Mouse (Mus musculus) left cerebral cortex, postnatal 10 days (tissue): Measurements from ENCODE around the gene Ublcp1. TPM values are rescaled to one million over a fixed set of nuclear protein-coding genes. Genes with fewer than 3 reads are reported as not detected.

ENCODE experiments used
- DNase-seq, 2 experiments: peaks; one replicate each; pipeline ENCODE4 v3.0.0; 2021 to 2022; ENCODE audit warnings: low spot score in 2 of 2, mixed read lengths in 1 of 2; ENCODE audit errors: extremely low spot score in 1 of 2
- intact Hi-C: fragments of 180-260 bp; cut with DNase I; formaldehyde crosslinking; loops from one replicate; pipeline ENCODE4 v1.15.1; 2025
- total RNA-seq, 2 experiments: library from RNA; stranded (reverse); gene quantifications; 2 replicates each; pipeline ENCODE4 v1.2.3; 2021

Ublcp1 gene
- total RNA-seq, result 10 to 100 TPM; 33.7 to 37.9 TPM

DNA sequence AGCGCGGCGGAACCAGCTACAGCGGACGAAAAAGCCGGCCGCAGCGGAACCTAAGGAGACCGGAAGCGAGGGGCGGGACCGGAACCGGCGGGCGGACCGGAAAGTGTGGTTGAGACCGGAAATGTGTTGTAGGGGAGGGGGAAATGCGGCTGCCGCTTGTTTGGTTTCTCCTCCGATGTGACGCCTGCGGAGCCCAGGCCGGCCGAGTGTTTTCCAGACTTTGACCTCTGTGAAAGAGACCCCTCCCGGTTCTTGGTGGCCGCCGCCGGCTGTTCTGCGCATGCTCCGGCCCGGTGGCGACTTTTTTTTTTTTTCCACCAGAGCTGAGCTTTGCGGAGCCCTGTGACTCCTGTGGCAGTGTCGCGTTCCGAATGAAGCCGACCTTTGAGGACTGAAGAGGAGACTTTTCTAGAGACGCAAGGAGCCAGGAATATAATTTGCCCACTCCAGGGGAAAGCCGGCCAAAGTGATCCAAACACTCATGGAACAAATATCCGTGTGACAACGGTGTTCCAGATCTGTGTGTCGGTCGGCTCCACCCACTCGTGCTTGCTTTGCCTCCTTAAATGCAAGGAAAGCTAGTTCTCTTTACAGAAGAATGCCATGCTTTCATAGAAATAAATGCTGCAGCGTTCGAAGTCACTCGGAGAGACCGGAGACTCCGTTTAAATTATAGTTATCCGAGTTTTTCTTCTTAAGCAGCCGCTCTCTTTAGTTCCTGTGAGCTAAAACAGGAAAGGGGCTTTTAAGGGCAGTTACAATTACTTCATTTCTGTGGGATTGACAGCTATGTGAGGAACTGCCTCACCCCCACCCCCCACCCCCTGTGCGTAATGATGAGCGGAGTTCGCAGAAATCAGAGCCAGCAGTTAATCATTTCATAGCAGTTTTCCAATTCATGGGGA lies at the start of gene Ublcp1:
Gene Ublcp1 (minus strand): TSS at position 67 of the 905 bp plus-strand sequence.
- intact Hi-C loops, result loop anchor here (2.0 kb wide), 1 partner anchor 48 kb away; the partner anchor contains the start of gene Rnf145
- peak; percentile 92 to 97 for DNase-seq

DNA sequence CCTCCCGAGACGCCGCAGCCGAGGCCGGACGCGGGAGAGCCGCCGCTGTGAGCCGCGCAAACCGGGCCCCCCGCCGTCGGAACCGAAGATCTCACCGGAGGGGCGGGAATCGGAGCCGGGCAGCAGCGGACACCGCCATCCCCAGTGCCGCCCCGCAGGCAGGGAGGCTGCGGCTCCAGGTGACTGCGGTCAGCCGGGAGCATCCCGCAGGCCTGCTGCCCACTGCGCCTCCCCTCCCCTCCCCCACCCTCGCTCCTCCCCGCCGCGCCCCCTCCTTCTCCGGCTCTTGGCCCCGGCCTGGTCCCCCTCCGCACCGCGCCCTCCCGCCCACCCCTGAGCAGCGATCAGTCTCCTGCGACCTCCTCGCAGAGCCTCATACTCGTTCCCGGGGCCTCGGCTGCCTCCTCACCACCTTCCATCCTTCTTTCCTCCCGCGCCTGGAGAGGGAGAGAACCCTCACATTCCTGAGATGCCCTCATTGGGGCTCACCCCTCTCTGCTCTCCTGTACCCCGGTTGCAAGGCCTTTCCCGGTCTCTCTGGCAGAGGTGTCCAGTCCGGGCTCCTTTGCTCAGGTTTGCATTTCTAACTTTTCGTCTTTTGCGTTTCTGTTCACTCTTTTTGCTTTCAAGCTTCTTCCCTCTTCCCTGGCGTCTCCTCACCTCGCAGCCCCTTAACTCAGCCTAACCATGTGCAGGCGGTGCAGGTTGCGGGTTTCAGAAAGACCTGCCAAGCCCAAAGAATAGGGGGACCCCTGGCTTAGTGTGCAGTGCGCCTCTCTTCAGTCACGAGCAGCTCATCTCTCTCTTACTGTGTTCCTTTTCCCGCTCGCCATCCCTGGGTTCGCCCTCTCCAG lies 49.0 kb upstream of the Ublcp1 start:
- intact Hi-C loops, result loop anchor here (2.0 kb wide), 1 partner anchor 49 kb away; the partner anchor contains the start of gene Ublcp1

DNA sequence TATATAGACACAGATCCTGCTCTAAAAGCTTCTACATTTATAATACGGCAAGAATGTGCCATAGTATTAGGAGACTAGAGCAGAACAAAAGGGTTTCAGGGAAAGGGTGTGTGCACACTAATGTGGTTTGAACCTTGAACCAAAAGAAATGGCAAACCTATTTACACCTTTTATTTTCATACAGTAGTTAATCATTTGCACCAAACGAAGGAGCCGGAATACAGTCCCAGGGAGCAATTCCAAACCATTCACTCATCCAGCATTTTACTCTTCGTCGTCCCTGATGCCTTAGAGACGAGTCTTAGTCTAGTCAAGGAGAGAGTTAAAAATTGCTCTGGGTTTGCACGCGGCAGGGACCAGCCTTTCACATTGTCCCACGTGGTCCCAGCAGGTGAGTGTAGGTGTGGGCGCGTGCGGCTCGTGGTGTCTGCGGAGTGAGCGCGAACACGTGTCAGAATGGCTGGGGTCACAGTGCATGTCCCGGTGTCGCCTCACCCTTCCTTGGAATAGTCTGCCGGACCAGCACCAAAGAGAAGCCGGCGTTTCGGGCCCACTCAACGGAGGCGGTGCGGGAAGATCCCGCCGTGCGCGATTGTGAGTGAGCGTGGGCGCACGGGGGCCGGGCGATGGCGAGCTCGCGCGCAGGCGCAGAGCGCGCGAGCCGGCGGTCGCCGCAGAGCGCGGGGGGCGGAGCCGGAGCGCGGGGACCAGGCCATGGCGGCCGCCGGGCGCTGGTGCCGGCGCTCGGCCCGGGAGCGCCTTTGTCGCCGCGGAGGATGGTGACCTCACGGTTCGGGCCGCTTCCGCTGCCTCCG lies 48.2 kb upstream of the Ublcp1 start, which contains the start of gene Rnf145:
Gene Rnf145 (plus strand): TSS at position 684 of the 815 bp plus-strand sequence.
- intact Hi-C loops, result loop anchor here (2.0 kb wide), 1 partner anchor 48 kb away; the partner anchor contains the start of gene Ublcp1
- DNase-seq, result peak; percentile 65 to 86

More for the DNA sequence above, 49.0 kb upstream of the Ublcp1 start:
- no peak for DNase-seq

GRCm38 (mm10) chr11:44517561-44518280 lies 47.4 kb upstream of the Ublcp1 start:
- no peak for DNase-seq
- intact Hi-C loops, result loop anchor here (2.0 kb wide), 1 partner anchor 47 kb away; the partner anchor contains the start of gene Ublcp1

DNA sequence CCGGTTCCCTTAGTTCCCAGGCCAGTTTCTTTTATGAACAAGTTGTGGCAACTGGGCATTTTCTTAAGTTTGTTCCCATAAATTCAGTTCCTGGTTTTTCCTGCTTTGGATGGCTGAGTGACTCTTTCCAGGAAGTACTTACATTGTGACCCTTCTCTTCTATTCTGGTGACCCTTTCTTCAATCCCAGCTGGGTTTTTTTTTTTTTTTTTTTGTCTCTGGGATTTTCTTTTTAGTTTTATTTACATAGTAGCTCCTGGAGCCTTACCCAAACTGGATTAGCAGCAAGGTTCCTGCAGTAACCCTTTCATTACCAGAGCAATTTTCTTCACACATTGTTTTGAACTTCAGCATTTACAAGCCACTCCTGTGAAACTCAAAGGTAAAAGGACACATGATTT lies 46.1 kb upstream of the Ublcp1 start:
- intact Hi-C loops, result no loop called here
- no peak for DNase-seq

DNA sequence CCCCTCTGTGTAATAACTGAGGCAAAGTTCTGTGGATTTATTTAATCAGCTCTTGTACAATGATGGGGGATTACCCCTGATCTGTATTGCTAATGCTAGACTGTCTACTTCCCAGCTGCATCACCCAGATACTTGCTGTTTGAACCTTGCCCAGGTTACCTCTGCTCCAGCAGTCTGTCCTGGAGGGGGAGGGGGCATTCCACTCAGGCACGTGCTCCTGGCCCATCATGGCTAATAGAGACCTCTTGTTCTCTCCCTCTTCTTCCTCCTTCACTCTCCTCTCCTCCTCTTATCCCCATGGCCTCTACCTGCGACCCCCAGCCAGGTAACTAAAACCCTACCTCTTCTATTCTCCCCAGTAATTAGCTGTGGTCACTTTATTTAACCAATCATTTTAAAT lies 44.4 kb upstream of the Ublcp1 start:
- intact Hi-C loops, result no loop called here
- DNase-seq, result no peak

GRCm38 (mm10) chr11:44513026-44513422 lies 42.7 kb upstream of the Ublcp1 start:
- DNase-seq, result no peak
- intact Hi-C loops, result no loop called here

- DNase-seq, result no peak
- intact Hi-C loops, result no loop called here
Measured at GRCm38 (mm10) chr11:44512044-44513025, 42.0 kb upstream of the Ublcp1 start.

GRCm38 (mm10) chr11:44510371-44510770 lies 40.1 kb upstream of the Ublcp1 start:
- intact Hi-C loops, result no loop called here
- no peak for DNase-seq

DNA sequence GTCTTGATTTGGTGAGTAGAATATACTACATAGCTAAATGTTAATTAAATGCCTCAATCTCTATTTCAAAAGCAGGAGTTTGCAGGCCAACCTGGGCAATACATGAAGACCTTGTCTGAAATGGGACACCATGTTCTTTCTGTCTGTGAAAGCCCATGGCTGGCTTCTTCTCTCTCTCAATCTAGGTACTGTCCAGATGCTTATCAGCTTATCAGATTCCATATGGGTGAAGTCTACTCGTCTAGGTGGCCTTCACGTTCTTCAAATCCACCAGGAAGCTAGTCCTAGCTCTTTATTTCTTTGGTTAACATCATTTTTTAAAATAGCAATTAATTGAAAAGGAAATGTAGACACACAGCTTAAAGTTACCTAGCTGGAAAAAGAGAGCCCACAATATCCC lies 39.6 kb upstream of the Ublcp1 start:
- DNase-seq, result no peak
- intact Hi-C loops, result no loop called here

DNA sequence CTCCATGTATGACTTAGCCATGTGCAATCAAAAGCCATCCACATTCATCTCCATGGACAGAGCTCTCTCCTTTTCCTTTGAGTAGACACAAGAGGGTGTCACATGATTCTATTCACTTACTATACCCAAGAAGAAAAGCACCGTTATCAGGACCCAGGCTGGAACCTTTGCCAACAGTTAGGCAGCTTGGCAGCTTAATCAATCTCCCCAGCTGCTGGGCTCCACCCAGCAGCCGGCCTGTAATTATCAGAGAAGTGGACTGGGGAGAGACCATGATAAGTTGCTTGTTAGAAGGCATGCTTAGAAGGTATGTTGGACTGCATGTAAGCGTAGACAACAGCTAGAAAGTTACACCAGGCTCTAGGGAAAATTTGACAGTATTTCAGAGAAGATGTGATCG lies 38.6 kb upstream of the Ublcp1 start:
- intact Hi-C loops, result no loop called here

GRCm38 (mm10) chr11:44504761-44505160 lies 34.5 kb upstream of the Ublcp1 start:
- intact Hi-C loops, result no loop called here
- DNase-seq, result no peak

More for the DNA sequence above, 38.6 kb upstream of the Ublcp1 start:
- DNase-seq, result no peak

DNA sequence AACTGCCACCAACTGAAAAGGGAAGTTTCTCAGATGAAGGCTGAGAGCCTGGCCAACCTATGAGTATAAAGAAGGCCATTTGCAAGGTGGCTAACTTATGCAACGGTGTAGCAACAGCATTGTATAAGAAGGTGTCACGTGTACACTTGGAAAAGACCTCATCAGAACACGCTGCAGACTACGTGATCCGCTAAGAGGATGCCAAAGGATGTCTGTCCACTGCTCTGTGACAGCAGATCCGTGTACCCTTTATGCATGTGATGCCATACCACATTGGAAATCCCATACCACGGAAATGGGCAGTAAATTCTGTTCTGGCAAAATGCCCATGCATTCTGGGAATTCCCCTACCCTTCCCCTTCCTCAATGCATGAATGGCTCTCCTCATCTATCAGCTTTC lies 33.8 kb upstream of the Ublcp1 start:
- intact Hi-C loops, result no loop called here
- DNase-seq, result no peak

DNA sequence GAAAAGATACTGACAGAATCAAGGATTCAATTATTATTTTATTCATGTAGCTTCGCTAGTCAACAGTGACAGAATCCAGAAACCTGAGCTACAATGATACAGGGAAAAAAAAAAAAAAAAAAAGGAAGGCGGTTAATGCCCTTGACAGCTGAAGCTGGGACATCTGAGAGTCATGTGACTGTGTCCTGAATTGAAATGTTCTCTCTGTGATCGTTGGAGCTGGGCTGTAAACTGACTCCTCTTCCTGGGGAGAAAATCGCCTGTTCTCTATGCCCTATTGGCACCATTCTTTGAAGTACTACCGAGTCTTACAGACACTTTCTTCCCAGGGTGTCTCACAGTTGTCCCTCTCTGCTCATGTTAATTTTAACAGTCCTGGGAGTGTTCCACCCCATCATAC lies 32.6 kb upstream of the Ublcp1 start:
- intact Hi-C loops, result no loop called here
- DNase-seq, result no peak

DNA sequence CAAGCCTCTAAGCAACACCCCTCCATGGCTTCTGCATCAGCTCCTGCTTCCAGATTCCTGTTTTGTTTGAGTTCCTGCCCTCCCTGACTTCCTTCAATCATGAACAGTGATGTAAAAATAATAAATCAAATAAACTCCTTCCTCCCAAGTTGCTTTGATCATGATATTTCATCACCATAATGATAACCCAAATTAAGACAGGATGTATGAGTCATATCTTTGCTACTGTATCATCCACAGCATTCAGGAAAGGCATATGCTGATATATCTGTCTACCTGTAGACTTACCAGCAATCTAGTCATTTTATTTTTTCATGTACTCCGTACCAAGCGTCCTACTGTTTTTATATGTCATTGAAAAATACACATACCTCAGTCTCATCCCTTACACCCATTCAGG lies 31.2 kb upstream of the Ublcp1 start:
- no peak for DNase-seq
- intact Hi-C loops, result no loop called here

- DNase-seq, result no peak
- intact Hi-C loops, result no loop called here
Measured at GRCm38 (mm10) chr11:44500966-44501365, 30.7 kb upstream of the Ublcp1 start.
